ENCODE assay signal across 1 mouse cellular context in the genomic region with DNA sequence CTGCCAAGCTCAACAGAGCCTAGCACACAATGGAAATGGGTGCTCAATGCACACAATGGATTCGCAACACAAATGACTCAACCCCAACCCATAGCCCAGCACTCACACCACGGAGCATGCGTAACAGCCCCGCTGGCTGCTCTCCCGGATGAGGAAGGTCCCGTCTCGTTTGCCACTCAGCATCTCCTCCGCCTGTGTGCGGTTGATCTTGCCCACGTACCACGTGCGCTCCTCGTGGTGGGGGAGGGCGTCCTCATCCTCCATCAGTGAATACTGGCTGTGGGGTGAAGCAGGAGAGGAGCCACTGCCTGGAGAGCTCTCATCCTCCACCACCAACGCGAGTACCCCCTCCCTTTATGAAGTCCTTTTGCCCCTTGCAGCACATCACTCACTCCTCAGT.
TF ChIP-seq lines count a peak whose summit lies in the region.

No protein-coding gene starts in this region.

TF ChIP-seq in CH12.LX, 34 proteins besides CTCF, POLR2A, EP300 and RAD21:
- TF ChIP-seq TCF12 (IDR thresholded peaks at IDR 0.05; ENCODE audit: low read depth, low read length) (no peak), GABPA (IDR thresholded peaks at IDR 0.05; ENCODE audit: insufficient replicate concordance, low read depth, low read length) (no peak), IRF4 (IDR thresholded peaks at IDR 0.05; ENCODE audit: low read depth, low read length) (no peak), ZNF384 (IDR thresholded peaks at IDR 0.05; ENCODE audit: low read depth, low read length) (no peak), POLR2AphosphoS2 (IDR thresholded peaks at IDR 0.05; ENCODE audit: low read depth, low read length) (no peak), MAFK (IDR thresholded peaks at IDR 0.05; ENCODE audit: insufficient replicate concordance, low read length) (no peak), ZKSCAN1 (IDR thresholded peaks at IDR 0.05; ENCODE audit: borderline replicate concordance, low read depth, low read length) (no peak), JUN (IDR thresholded peaks at IDR 0.05; ENCODE audit: insufficient read depth, low read depth, low read length) (no peak), MXI1 (IDR thresholded peaks at IDR 0.05; ENCODE audit: low read depth, low read length) (no peak), MYC (IDR thresholded peaks at IDR 0.05; ENCODE audit: low read depth, low read length) (no peak), MAX (IDR thresholded peaks at IDR 0.05; ENCODE audit: low read length) (no peak), NRF1 (IDR thresholded peaks at IDR 0.05; ENCODE audit: low read depth, low read length) (peak; percentile 86), NELFE (IDR thresholded peaks at IDR 0.05; ENCODE audit: low read depth, low read length) (no peak), ZC3H11A (IDR thresholded peaks at IDR 0.05; ENCODE audit: low read depth, low read length) (no peak), ZMIZ1 (IDR thresholded peaks at IDR 0.05; ENCODE audit: low read depth, low read length) (peak; percentile 30; the same call in 1 of the 2 replicates), SMC3 (IDR thresholded peaks at IDR 0.05; ENCODE audit: low read depth, low read length) (no peak), BHLHE40 (IDR thresholded peaks at IDR 0.05; ENCODE audit: low read depth, low read length) (peak; percentile 65), JUND (conservative IDR thresholded peaks at IDR 0.05; ENCODE audit: low read depth, low read length) (no peak), HCFC1 (IDR thresholded peaks at IDR 0.05; ENCODE audit: low read depth, low read length) (no peak), UBTF (IDR thresholded peaks at IDR 0.05; ENCODE audit: low read depth, low read length) (no peak), MAZ (IDR thresholded peaks at IDR 0.05; ENCODE audit: low read depth, low read length) (no peak), PAX5 (IDR thresholded peaks at IDR 0.05; ENCODE audit: low read length) (no peak), USF1 (IDR thresholded peaks at IDR 0.05; ENCODE audit: low read depth, low read length) (peak; percentile 33; the same call in 1 of the 2 replicates), ETS1 (conservative IDR thresholded peaks at IDR 0.05; ENCODE audit: low read depth, low read length) (no peak), MEF2A (IDR thresholded peaks at IDR 0.05; ENCODE audit: borderline replicate concordance, low read depth, low read length) (no peak), ELF1 (IDR thresholded peaks at IDR 0.05; ENCODE audit: low read depth, low read length) (peak; percentile 32; the same call in 1 of the 2 replicates), RCOR1 (conservative IDR thresholded peaks at IDR 0.05; ENCODE audit: low read depth, low read length) (no peak), TBP (conservative IDR thresholded peaks at IDR 0.05; ENCODE audit: low read depth, low read length) (no peak), CHD1 (IDR thresholded peaks at IDR 0.05; ENCODE audit: low read depth, low read length) (no peak), E2F4 (IDR thresholded peaks at IDR 0.05; ENCODE audit: insufficient replicate concordance, low read depth, low read length) (no peak), KAT2A (IDR thresholded peaks at IDR 0.05; ENCODE audit: insufficient replicate concordance, low read length) (no peak), SIN3A (IDR thresholded peaks at IDR 0.05; ENCODE audit: low read length) (no peak), CHD2 (IDR thresholded peaks at IDR 0.05; ENCODE audit: low read length) (no peak), USF2 (conservative IDR thresholded peaks at IDR 0.05; ENCODE audit: low read depth, low read length) (no peak)
